In the genomic region with DNA sequence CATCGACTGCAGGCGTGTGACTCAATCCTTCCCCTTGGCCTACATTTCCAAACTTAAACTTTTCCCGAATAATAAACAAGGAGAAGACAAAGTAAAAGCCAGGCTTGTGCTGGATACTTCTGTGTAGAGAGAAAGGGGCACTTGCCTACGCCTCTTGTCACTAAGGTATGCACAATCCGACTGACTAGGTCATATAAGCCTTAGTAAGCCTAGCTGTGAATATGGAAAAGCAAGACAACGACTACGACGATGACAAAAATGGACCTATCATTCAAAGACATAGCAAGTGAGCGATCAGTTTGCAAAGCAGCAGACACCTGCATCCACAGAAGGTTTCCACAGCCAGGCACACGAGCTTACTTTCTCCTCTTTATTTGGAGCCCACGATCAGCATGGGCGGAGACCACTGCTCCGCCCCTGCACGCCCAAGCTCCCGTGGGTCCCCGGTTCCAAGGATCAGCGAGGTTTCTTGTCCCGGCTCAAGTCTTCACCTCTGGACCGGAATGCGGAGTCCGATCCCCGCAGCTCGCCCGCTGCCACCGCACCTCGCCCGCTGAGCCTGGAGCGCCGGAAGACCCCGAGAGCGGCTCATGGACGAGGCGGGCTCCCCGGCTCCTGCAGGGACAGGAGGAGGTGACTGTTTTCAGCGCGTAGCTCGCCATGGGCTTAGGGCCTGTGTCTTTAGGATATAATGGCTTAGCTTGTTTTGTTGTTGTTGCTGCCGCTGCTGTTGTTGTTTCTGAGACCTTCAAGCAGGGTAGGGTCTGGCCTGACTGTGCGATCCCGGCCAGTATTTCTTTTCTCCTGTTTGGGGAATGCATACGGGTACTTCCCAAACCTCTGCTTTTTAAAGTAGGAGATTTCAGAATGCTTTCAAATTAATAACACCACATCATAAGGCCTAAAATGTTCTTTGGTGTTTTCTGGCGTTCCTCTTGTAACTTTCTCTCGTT, we compare ENCODE assay signal across 7 mouse cellular contexts. TPM values are rescaled to one million over a fixed set of nuclear protein-coding genes. Genes with fewer than 3 reads are reported as not detected.
A peak's percentile ranks its signal among the peaks of the same experiment; 100 is the strongest.
DNase-seq lines count a peak whose midpoint lies in the region; ATAC-seq and TF ChIP-seq lines count a peak whose summit lies in the region.

A gene (plus strand): TSS at position 436 of the 953 bp plus-strand sequence.

- H3K9me3 ChIP-seq in forebrain, postnatal 0 days (ENCODE audit: low read length) = no peaks in the 10 kb centered on the region
- no peaks in the 10 kb centered on the region for H3K9me3 ChIP-seq in lung, embryonic 15.5 days

- no peaks in the 10 kb centered on the region for H3K27me3 ChIP-seq in forebrain, postnatal 0 days (ENCODE audit: insufficient read depth, low read length)
- no peaks in the 10 kb centered on the region for H3K27me3 ChIP-seq in lung, embryonic 15.5 days

- 2% methylated on average over 43 of the region's 43 CpGs for WGBS in forebrain, postnatal 0 days
- 6% methylated on average over 43 of the region's 43 CpGs for WGBS in lung, embryonic 15.5 days

- TF ChIP-seq CTCF in forebrain, postnatal 0 days (IDR thresholded peaks at IDR 0.05; ENCODE audit: low read depth) = no peak
- TF ChIP-seq CTCF in layer of hippocampus, adult 2 months (conservative IDR thresholded peaks at IDR 0.05) = no peak

- intact Hi-C loops in heart, postnatal 36 days (cut with DNase I) = no loop called here

- peak within 1 kb of the TSS; percentile 74 for H3K4me2 ChIP-seq in forebrain, postnatal 0 days (ENCODE audit: low read depth)
- H3K4me2 ChIP-seq in lung, embryonic 15.5 days = peak within 1 kb of the TSS; percentile 55

- H3K27ac ChIP-seq in forebrain, postnatal 0 days (ENCODE audit: low read depth, low read length) = peak within 1 kb of the TSS; percentile 73
- H3K27ac ChIP-seq in layer of hippocampus, adult 2 months = peak within 1 kb of the TSS; percentile 92
- H3K27ac ChIP-seq in lung, embryonic 15.5 days = peak within 1 kb of the TSS; percentile 54

- H3K9ac ChIP-seq in forebrain, postnatal 0 days = peak within 1 kb of the TSS; percentile 93
- H3K9ac ChIP-seq in lung, embryonic 15.5 days = peak within 1 kb of the TSS; percentile 77

- peaks cover 20% of the 10 kb centered on the region for H3K4me1 ChIP-seq in forebrain, postnatal 0 days (ENCODE audit: insufficient read depth)
- peaks cover 15% of the 10 kb centered on the region for H3K4me1 ChIP-seq in lung, embryonic 15.5 days

- DNase-seq in adipocyte (ENCODE audit: low spot score) = peak; percentile 81
- DNase-seq in cerebellum, adult 18-20 months = peak; percentile 53 to 61
- DNase-seq in forebrain, postnatal 0 days = peak; percentile 61
- DNase-seq in heart, postnatal 36 days = peak; percentile 56 to 58
- peak in 1 of 2 experiments; percentile 39 for DNase-seq in layer of hippocampus, adult 2 months (ENCODE audit: low spot score in 2 of 2)
- peak; percentile 29 for DNase-seq in ovary, postnatal 14 days (ENCODE audit: low spot score)

- peaks cover 14% of the 10 kb centered on the region; the same call in 1 of the 2 replicates for H3K36me3 ChIP-seq in forebrain, postnatal 0 days (ENCODE audit: insufficient read depth)
- H3K36me3 ChIP-seq in lung, embryonic 15.5 days = peaks cover 13% of the 10 kb centered on the region

- H3K4me3 ChIP-seq in forebrain, postnatal 0 days (ENCODE audit: low read depth, low read length) = peak within 1 kb of the TSS; percentile 68
- H3K4me3 ChIP-seq in layer of hippocampus, adult 2 months = peak within 1 kb of the TSS; percentile 80
- H3K4me3 ChIP-seq in lung, embryonic 15.5 days = peak within 1 kb of the TSS; percentile 61

- ATAC-seq in forebrain, postnatal 0 days = peak; percentile 79
- peak; percentile 68; the same call in 1 of the 2 replicates for ATAC-seq in lung, embryonic 15.5 days (ENCODE audit: borderline replicate concordance, extremely low read depth, low FRiP score, low TSS enrichment)

RNA-seq across cellular contexts. Expression of the gene that starts here (rescaled TPM):
- 14.6 and 18.2 TPM in 2 replicates for total RNA-seq in forebrain, postnatal 0 days (2014; rRNA removed)
- 13.2 and 15.0 TPM in 2 replicates for polyA plus RNA-seq in forebrain, postnatal 0 days (2015; fragmentation: Nextera tagmentation; extraction: Ambion mirVana)
- total RNA-seq in heart, postnatal 36 days (2021) = 1 to 10 TPM; 6.3 to 8.0 TPM
- 10 to 100 TPM; 28.1 to 31.2 TPM for total RNA-seq in layer of hippocampus, adult 2 months (2021)
- 16.7 and 20.1 TPM in 2 replicates for polyA plus RNA-seq in lung, embryonic 15.5 days (2015; fragmentation: Nextera tagmentation; extraction: Ambion mirVana)
